15 mouse cellular contexts compared by ENCODE assay signal in the genomic region with DNA sequence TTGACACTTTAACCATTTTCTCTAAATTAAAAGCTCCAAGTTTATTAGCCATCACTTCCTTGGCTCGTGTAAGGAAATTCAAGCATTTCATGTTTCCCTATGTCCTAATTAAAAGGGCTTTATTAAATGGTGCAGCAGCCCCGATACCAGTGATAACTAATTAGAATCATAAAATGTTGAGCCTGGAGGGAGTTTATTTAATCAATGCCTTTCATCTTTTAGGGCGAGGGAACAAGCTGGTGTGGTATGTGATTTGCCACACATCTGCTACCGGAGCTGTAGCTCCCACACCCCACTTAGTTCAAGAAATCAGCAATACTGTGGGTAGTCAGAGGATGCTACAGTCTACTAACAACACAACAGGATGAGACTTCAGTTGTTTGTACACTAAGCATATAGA. TPM values are rescaled to one million over a fixed set of nuclear protein-coding genes. Genes with fewer than 3 reads are reported as not detected.
"Had no signal": no experiment of that assay in that cellular context is flagged by ENCODE, and none has a peak within 500 bp of the region (broad histone marks: within the 10 kb centered on the region; RNA-seq: fewer than 3 reads in every experiment).

No protein-coding gene starts in this region.

- H3K36me3 ChIP-seq: liver, embryonic 13.5 days had no signal

- H3K9me3 ChIP-seq: liver, embryonic 13.5 days had no signal

- ATAC-seq: intestine, postnatal 0 days had no signal

- DNase-seq: kidney, adult 2 months; kidney, postnatal 25 days; layer of hippocampus, postnatal 36 days; liver, embryonic 13.5 days; lung, adult 2 months; lung, postnatal 14 days; lung, postnatal 4 days; retina, postnatal 1 day; thymus, adult 2 months; thymus, postnatal 14 days; thymus, postnatal 4 days had no signal

- H3K4me2 ChIP-seq: liver, embryonic 13.5 days had no signal

- H3K9ac ChIP-seq: liver, embryonic 13.5 days had no signal

- H3K4me1 ChIP-seq: liver, embryonic 13.5 days had no signal

- H3K27ac ChIP-seq: kidney, postnatal 0 days; left cerebral cortex, adult 2 months; liver, embryonic 13.5 days had no signal

- H3K4me3 ChIP-seq: left cerebral cortex, adult 2 months; liver, embryonic 13.5 days had no signal

RNA-seq across cellular contexts. Expression of gene BC067074, which starts 3.2 kb away (rescaled TPM):
- polyA plus RNA-seq: liver, adult 2 months had no signal
